Mouse (Mus musculus): Measurements from ENCODE around the gene Tspyl3.
"Not testable (repeated sequence)": the region's sequence is repeated elsewhere in the genome, so short reads cannot be mapped to it uniquely, and the experiment has no call there.

GRCm38 (mm10) chr2:153270231-153270915 is 45.1 kb upstream of the Tspyl3 start:
- TF ChIP-seq MAFK (IDR thresholded peaks at IDR 0.05; ENCODE audit: borderline replicate concordance, low read depth, low read length); POLR2A (IDR thresholded peaks at IDR 0.05; ENCODE audit: control insufficient read depth in 1 of 2, insufficient read depth in 1 of 2, low read depth in 1 of 2, low read length in 2 of 2, poor library complexity in 1 of 2); UBTF (IDR thresholded peaks at IDR 0.05; ENCODE audit: borderline replicate concordance, insufficient read depth, low read depth, low read length); SMC3 (IDR thresholded peaks at IDR 0.05; ENCODE audit: low read depth, low read length); E2F4 (IDR thresholded peaks at IDR 0.05; ENCODE audit: borderline replicate concordance, low read depth, low read length); CTCF (IDR thresholded peaks at IDR 0.05 in 2 of 3, conservative IDR thresholded peaks at IDR 0.05 in 1 of 3; ENCODE audit: control insufficient read depth in 1 of 3, insufficient read depth in 1 of 3, low read depth in 2 of 3, low read length in 3 of 3, poor library complexity in 1 of 3, severe bottlenecking in 1 of 3): not testable (repeated sequence)
